25 mouse cellular contexts compared by ENCODE assay signal in the genomic region with DNA sequence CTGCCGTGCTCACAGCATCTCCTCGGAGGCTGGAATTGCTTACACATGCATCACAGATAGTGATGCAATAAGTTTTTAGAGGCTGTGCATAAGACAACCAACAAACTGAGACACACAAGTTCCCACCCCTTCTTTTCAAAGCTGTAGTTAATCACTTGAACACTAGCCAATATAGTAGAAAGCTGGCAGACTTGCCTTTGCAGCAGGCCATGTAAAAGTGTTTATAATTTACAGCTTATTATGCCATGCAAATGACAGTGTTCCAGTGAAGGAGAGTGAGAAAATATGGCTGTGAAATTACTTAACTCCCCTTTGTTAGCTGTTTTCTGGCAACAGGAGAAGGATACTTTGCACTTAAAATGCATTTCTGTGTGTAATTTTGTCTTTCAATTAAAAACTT.
DNase-seq lines count a peak whose midpoint lies in the region; ATAC-seq lines count a peak whose summit lies in the region.
"Had no signal": no experiment of that assay in that cellular context is flagged by ENCODE, and none has a peak within 500 bp of the region (broad histone marks: within the 10 kb centered on the region; RNA-seq: fewer than 3 reads in every experiment).

No protein-coding gene starts in this region.

- H3K4me3 ChIP-seq in forebrain, embryonic 15.5 days, result no peak overlapping the region
- H3K4me3 ChIP-seq in forebrain, embryonic 10.5 days, result no peak overlapping the region
- no peak overlapping the region for H3K4me3 ChIP-seq in kidney, embryonic 15.5 days (replicated peaks)
- H3K4me3 ChIP-seq: embryonic facial prominence, embryonic 13.5 days; heart, embryonic 10.5 days; hindbrain, embryonic 13.5 days; midbrain, embryonic 15.5 days had no signal

- no peak overlapping the region for H3K9ac ChIP-seq in forebrain, embryonic 15.5 days (replicated peaks)
- H3K9ac ChIP-seq in kidney, embryonic 15.5 days, result no peak overlapping the region
- H3K9ac ChIP-seq: embryonic facial prominence, embryonic 13.5 days; hindbrain, embryonic 13.5 days; midbrain, embryonic 15.5 days had no signal

- H3K27ac ChIP-seq in forebrain, embryonic 15.5 days (replicated peaks), result peak overlapping the region; percentile 57
- no peak overlapping the region for H3K27ac ChIP-seq in forebrain, embryonic 10.5 days
- H3K27ac ChIP-seq in kidney, embryonic 15.5 days, result no peak overlapping the region
- H3K27ac ChIP-seq: embryonic facial prominence, embryonic 13.5 days; heart, embryonic 10.5 days; midbrain, embryonic 15.5 days had no signal

- no peaks in the 10 kb centered on the region for H3K27me3 ChIP-seq in forebrain, embryonic 15.5 days
- no peaks in the 10 kb centered on the region for H3K27me3 ChIP-seq in forebrain, embryonic 10.5 days (ENCODE audit: poor library complexity, severe bottlenecking)
- H3K27me3 ChIP-seq in kidney, embryonic 15.5 days, result no peaks in the 10 kb centered on the region
- H3K27me3 ChIP-seq: embryonic facial prominence, embryonic 13.5 days; hindbrain, embryonic 13.5 days; midbrain, embryonic 15.5 days had no signal

- no peaks in the 10 kb centered on the region for H3K9me3 ChIP-seq in forebrain, embryonic 15.5 days
- H3K9me3 ChIP-seq in forebrain, embryonic 10.5 days, result no peaks in the 10 kb centered on the region
- H3K9me3 ChIP-seq in kidney, embryonic 15.5 days (replicated peaks), result no peaks in the 10 kb centered on the region
- H3K9me3 ChIP-seq: embryonic facial prominence, embryonic 13.5 days; heart, embryonic 10.5 days; hindbrain, embryonic 13.5 days; midbrain, embryonic 15.5 days had no signal

- 14% methylated on average over 2 of the region's 2 CpGs for WGBS in forebrain, embryonic 15.5 days
- WGBS in forebrain, embryonic 10.5 days, result 91% methylated on average over 2 of the region's 2 CpGs
- WGBS in kidney, embryonic 15.5 days, result 78% methylated on average over 2 of the region's 2 CpGs

- ATAC-seq in forebrain, embryonic 15.5 days (replicated peaks), result peak; percentile 74
- ATAC-seq in kidney, embryonic 15.5 days (replicated peaks; ENCODE audit: low FRiP score), result no peak
- ATAC-seq: lung, postnatal 0 days; midbrain, embryonic 15.5 days had no signal

- H3K4me1 ChIP-seq in forebrain, embryonic 15.5 days, result peaks cover 35% of the 10 kb centered on the region
- H3K4me1 ChIP-seq in forebrain, embryonic 10.5 days, result peaks cover 13% of the 10 kb centered on the region
- peaks cover 7% of the 10 kb centered on the region; the same call in 1 of the 2 replicates for H3K4me1 ChIP-seq in kidney, embryonic 15.5 days
- H3K4me1 ChIP-seq: embryonic facial prominence, embryonic 13.5 days had no signal

- no peak for DNase-seq in forebrain, embryonic 10.5 days (ENCODE audit: extremely low spot score, low spot score)
- peak; percentile 54 for DNase-seq in kidney, adult 9 months
- peak; percentile 8 for DNase-seq in NIH3T3 (ENCODE audit: low read depth)
- peak; percentile 55 for DNase-seq in brain, embryonic 18.5 days (ENCODE audit: low read depth, low spot score)
- DNase-seq in cerebellum, postnatal 36 days, result no peak
- DNase-seq in cerebellum, adult 9-11 months, result no peak
- DNase-seq: adrenal gland, adult 2 months; adrenal gland, postnatal 36 days; cerebellum, adult 11 months; cerebellum, adult 9-10 months; gastrocnemius, postnatal 25 days; heart, postnatal 36 days; kidney, postnatal 25 days; liver; lung, adult 18-20 months; right cerebral cortex, adult 18-20 months; right cerebral cortex, postnatal 4 days; thymus, postnatal 4 days had no signal

- no peak overlapping the region for H3K4me2 ChIP-seq in forebrain, embryonic 15.5 days (replicated peaks)
- no peak overlapping the region for H3K4me2 ChIP-seq in kidney, embryonic 15.5 days
- H3K4me2 ChIP-seq: embryonic facial prominence, embryonic 13.5 days; hindbrain, embryonic 13.5 days; midbrain, embryonic 15.5 days had no signal

- H3K36me3 ChIP-seq in forebrain, embryonic 15.5 days, result no peaks in the 10 kb centered on the region
- H3K36me3 ChIP-seq in forebrain, embryonic 10.5 days (replicated peaks), result no peaks in the 10 kb centered on the region
- no peaks in the 10 kb centered on the region for H3K36me3 ChIP-seq in kidney, embryonic 15.5 days
- H3K36me3 ChIP-seq: embryonic facial prominence, embryonic 13.5 days; heart, embryonic 10.5 days; hindbrain, embryonic 13.5 days; midbrain, embryonic 15.5 days had no signal

Comparison
In these comparisons a context has a peak if more than half of its experiments do, and no peak if none do; other contexts are left out.
1. DNase-seq: peak in kidney, adult 9 months (single experiment), NIH3T3 (single experiment) and brain, embryonic 18.5 days (single experiment); none in forebrain, embryonic 10.5 days (single experiment), cerebellum, postnatal 36 days (0 of 2) and cerebellum, adult 9-11 months (single experiment).